Mouse (Mus musculus): ENCODE data around the gene Uba7. TPM values are rescaled to one million over a fixed set of nuclear protein-coding genes. Genes with fewer than 3 reads are reported as not detected.

Gene Uba7
- polyA plus RNA-seq, 1 experiment, result 10.0 TPM

- no peak for TF ChIP-seq POLR2A (IDR thresholded peaks at IDR 0.05; ENCODE audit: borderline replicate concordance, insufficient read depth, low read length)
- TF ChIP-seq CTCF (IDR thresholded peaks at IDR 0.05; ENCODE audit: borderline replicate concordance, insufficient read depth, low read depth, low read length), result no peak
- Histone ChIP-seq H3K4me1 (ENCODE audit: control insufficient read depth, insufficient read depth, low read length) (no peaks in the 10 kb centered on the region), H3K4me3 (replicated peaks; ENCODE audit: insufficient read depth, low read depth, low read length) (no peak overlapping the region), H3K27ac (ENCODE audit: insufficient read depth, low read length) (no peak overlapping the region), H3K27me3 (ENCODE audit: control insufficient read depth, insufficient read depth, low read length) (no peaks in the 10 kb centered on the region)
- no peak for DNase-seq
- WGBS, result 87% methylated on average over 6 of the region's 6 CpGs
Measured at GRCm38 (mm10) chr9:107955613-107956289, 19.6 kb upstream of the Uba7 start.

GRCm38 (mm10) chr9:107957141-107957540, 18.2 kb upstream of the Uba7 start:
- H3K27me3 ChIP-seq (ENCODE audit: control insufficient read depth, insufficient read depth, low read length), result no peaks in the 10 kb centered on the region
- no peak for TF ChIP-seq POLR2A (IDR thresholded peaks at IDR 0.05; ENCODE audit: borderline replicate concordance, insufficient read depth, low read length)
- no peak for TF ChIP-seq CTCF (IDR thresholded peaks at IDR 0.05; ENCODE audit: borderline replicate concordance, insufficient read depth, low read depth, low read length)
- H3K4me1 ChIP-seq (ENCODE audit: control insufficient read depth, insufficient read depth, low read length), result no peaks in the 10 kb centered on the region
- no peak overlapping the region for H3K4me3 ChIP-seq (replicated peaks; ENCODE audit: insufficient read depth, low read depth, low read length)
- 30% methylated on average over 6 of the region's 6 CpGs for WGBS
- no peak overlapping the region for H3K27ac ChIP-seq (ENCODE audit: insufficient read depth, low read length)
- no peak for DNase-seq

DNA sequence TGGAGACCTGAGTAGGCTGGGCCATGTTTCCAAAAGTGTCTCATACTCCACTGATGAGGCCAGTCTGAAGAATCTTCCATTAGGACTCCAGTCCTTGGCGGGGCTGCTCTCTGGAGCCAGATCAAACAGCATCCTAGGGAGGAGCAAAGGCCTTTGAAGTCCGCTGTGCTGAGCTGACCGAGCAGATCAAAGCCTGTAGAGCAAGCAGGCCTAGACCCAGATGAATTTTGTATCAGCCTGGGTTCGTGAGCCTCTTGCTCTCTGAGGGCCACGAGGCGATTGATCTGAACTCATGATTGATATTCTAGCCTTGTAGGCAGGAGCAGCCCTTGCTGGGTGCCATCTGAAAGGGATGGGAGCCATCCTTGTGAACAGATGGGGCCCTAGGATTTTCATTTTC, 15.4 kb upstream of the Uba7 start:
- Histone ChIP-seq H3K27me3 (ENCODE audit: control insufficient read depth, insufficient read depth, low read length) (no peaks in the 10 kb centered on the region), H3K27ac (ENCODE audit: insufficient read depth, low read length) (no peak overlapping the region)
- WGBS, result 73% methylated on average over 6 of the region's 6 CpGs

GRCm38 (mm10) chr9:107960928-107961327, 14.4 kb upstream of the Uba7 start:
- 81% methylated on average over 4 of the region's 4 CpGs for WGBS

More for the DNA sequence above, 15.4 kb upstream of the Uba7 start:
- Histone ChIP-seq H3K4me1 (ENCODE audit: control insufficient read depth, insufficient read depth, low read length) (no peaks in the 10 kb centered on the region), H3K4me3 (replicated peaks; ENCODE audit: insufficient read depth, low read depth, low read length) (no peak overlapping the region)
- TF ChIP-seq POLR2A (IDR thresholded peaks at IDR 0.05; ENCODE audit: borderline replicate concordance, insufficient read depth, low read length) (no peak), CTCF (IDR thresholded peaks at IDR 0.05; ENCODE audit: borderline replicate concordance, insufficient read depth, low read depth, low read length) (no peak)
- no peak for DNase-seq

GRCm38 (mm10) chr9:107961351-107961762, 13.9 kb upstream of the Uba7 start:
- Histone ChIP-seq H3K27me3 (ENCODE audit: control insufficient read depth, insufficient read depth, low read length) (no peaks in the 10 kb centered on the region), H3K4me1 (ENCODE audit: control insufficient read depth, insufficient read depth, low read length) (no peaks in the 10 kb centered on the region), H3K4me3 (replicated peaks; ENCODE audit: insufficient read depth, low read depth, low read length) (no peak overlapping the region), H3K27ac (ENCODE audit: insufficient read depth, low read length) (no peak overlapping the region)
- 76% methylated on average over 10 of the region's 10 CpGs for WGBS
- no peak for TF ChIP-seq POLR2A (IDR thresholded peaks at IDR 0.05; ENCODE audit: borderline replicate concordance, insufficient read depth, low read length)
- no peak for TF ChIP-seq CTCF (IDR thresholded peaks at IDR 0.05; ENCODE audit: borderline replicate concordance, insufficient read depth, low read depth, low read length)
- DNase-seq, result no peak

More at GRCm38 (mm10) chr9:107960928-107961327, 14.4 kb upstream of the Uba7 start:
- no peaks in the 10 kb centered on the region for H3K4me1 ChIP-seq (ENCODE audit: control insufficient read depth, insufficient read depth, low read length)
- no peak overlapping the region for H3K4me3 ChIP-seq (replicated peaks; ENCODE audit: insufficient read depth, low read depth, low read length)
- TF ChIP-seq POLR2A (IDR thresholded peaks at IDR 0.05; ENCODE audit: borderline replicate concordance, insufficient read depth, low read length) (no peak), CTCF (IDR thresholded peaks at IDR 0.05; ENCODE audit: borderline replicate concordance, insufficient read depth, low read depth, low read length) (no peak)
- no peak overlapping the region for H3K27ac ChIP-seq (ENCODE audit: insufficient read depth, low read length)
- no peak for DNase-seq
- H3K27me3 ChIP-seq (ENCODE audit: control insufficient read depth, insufficient read depth, low read length), result no peaks in the 10 kb centered on the region

- WGBS, result 40% methylated on average over 5 of the region's 5 CpGs
- no peaks in the 10 kb centered on the region for H3K4me1 ChIP-seq (ENCODE audit: control insufficient read depth, insufficient read depth, low read length)
- TF ChIP-seq CTCF (IDR thresholded peaks at IDR 0.05; ENCODE audit: borderline replicate concordance, insufficient read depth, low read depth, low read length) (no peak), POLR2A (IDR thresholded peaks at IDR 0.05; ENCODE audit: borderline replicate concordance, insufficient read depth, low read length) (no peak)
- no peak for DNase-seq
- H3K4me3 ChIP-seq (replicated peaks; ENCODE audit: insufficient read depth, low read depth, low read length), result no peak overlapping the region
- H3K27me3 ChIP-seq (ENCODE audit: control insufficient read depth, insufficient read depth, low read length), result no peaks in the 10 kb centered on the region
- no peak overlapping the region for H3K27ac ChIP-seq (ENCODE audit: insufficient read depth, low read length)
Measured at GRCm38 (mm10) chr9:107961881-107962280, 13.4 kb upstream of the Uba7 start.

GRCm38 (mm10) chr9:107962916-107963315, 12.4 kb upstream of the Uba7 start:
- no peak for DNase-seq
- Histone ChIP-seq H3K27ac (ENCODE audit: insufficient read depth, low read length) (no peak overlapping the region), H3K4me1 (ENCODE audit: control insufficient read depth, insufficient read depth, low read length) (no peaks in the 10 kb centered on the region), H3K27me3 (ENCODE audit: control insufficient read depth, insufficient read depth, low read length) (no peaks in the 10 kb centered on the region), H3K4me3 (replicated peaks; ENCODE audit: insufficient read depth, low read depth, low read length) (no peak overlapping the region)
- TF ChIP-seq POLR2A (IDR thresholded peaks at IDR 0.05; ENCODE audit: borderline replicate concordance, insufficient read depth, low read length) (no peak), CTCF (IDR thresholded peaks at IDR 0.05; ENCODE audit: borderline replicate concordance, insufficient read depth, low read depth, low read length) (no peak)
- WGBS, result 93% methylated on average over 9 of the region's 9 CpGs

DNA sequence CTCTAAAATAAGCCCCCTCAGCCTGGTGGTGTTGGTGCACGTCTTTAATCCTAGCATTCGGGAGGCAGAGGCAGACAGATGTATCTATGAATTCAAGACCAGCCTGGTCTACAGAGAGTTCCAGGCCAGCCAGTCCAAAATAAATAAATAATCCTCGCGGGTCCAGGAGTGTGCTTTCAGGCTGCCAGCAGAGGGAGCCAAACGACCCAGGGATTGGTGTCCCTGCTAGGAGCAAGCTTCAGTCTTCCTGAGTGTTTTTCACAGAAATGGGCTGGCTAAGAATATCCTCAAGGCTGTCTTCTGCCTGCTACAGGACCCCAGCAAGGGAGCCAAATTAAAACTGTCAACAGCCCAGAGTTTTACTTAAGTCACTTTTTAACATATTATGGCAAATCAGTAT, 11.6 kb upstream of the Uba7 start:
- H3K27me3 ChIP-seq (ENCODE audit: control insufficient read depth, insufficient read depth, low read length), result no peaks in the 10 kb centered on the region
- no peak overlapping the region for H3K4me3 ChIP-seq (replicated peaks; ENCODE audit: insufficient read depth, low read depth, low read length)
- no peak overlapping the region for H3K27ac ChIP-seq (ENCODE audit: insufficient read depth, low read length)
- WGBS, result 20% methylated on average over 5 of the region's 5 CpGs
- peak; percentile 78 to 79 for DNase-seq
- TF ChIP-seq CTCF (IDR thresholded peaks at IDR 0.05; ENCODE audit: borderline replicate concordance, insufficient read depth, low read depth, low read length) (peak; percentile 97), POLR2A (IDR thresholded peaks at IDR 0.05; ENCODE audit: borderline replicate concordance, insufficient read depth, low read length) (no peak)
- H3K4me1 ChIP-seq (ENCODE audit: control insufficient read depth, insufficient read depth, low read length), result no peaks in the 10 kb centered on the region
